Mouse (Mus musculus): ENCODE data around the gene Aplp2. TPM values are rescaled to one million over a fixed set of nuclear protein-coding genes. Genes with fewer than 3 reads are reported as not detected.
"Not testable (repeated sequence)": the region's sequence is repeated elsewhere in the genome, so short reads cannot be mapped to it uniquely, and the experiment has no call there.

Gene Aplp2
- polyA plus RNA-seq, 1 experiment, result 1,017 TPM

DNA sequence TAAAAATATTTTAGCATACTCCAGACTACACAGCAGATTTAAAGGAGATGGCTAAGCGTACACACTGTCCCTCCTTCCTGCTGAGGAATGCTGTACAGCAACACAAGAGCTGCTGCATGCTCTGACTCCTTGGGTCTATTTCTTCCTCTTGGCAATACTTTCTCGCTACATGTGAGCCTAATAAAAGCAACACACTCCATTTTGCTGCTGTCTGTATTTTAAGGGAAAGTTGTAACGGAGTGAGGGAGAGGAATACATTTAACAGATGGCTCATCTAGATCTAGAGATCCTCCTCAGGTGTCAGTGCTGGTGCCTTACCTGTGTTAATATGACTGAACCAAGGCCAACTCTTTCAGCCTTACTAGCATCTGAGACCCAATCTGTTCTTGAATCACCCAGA is 35.6 kb downstream of the Aplp2 start:
- WGBS, result 16% methylated on average over 3 of the region's 3 CpGs
- Histone ChIP-seq H3K27me3 (ENCODE audit: control insufficient read depth, insufficient read depth, low read length) (no peaks in the 10 kb centered on the region), H3K4me3 (replicated peaks; ENCODE audit: insufficient read depth, low read depth, low read length) (no peak overlapping the region), H3K4me1 (ENCODE audit: control insufficient read depth, insufficient read depth, low read length) (peaks cover 29% of the 10 kb centered on the region), H3K27ac (ENCODE audit: insufficient read depth, low read length) (peak overlapping the region; percentile 76; the same call in 1 of the 2 replicates)
- no peak for DNase-seq
- TF ChIP-seq POLR2A (IDR thresholded peaks at IDR 0.05; ENCODE audit: borderline replicate concordance, insufficient read depth, low read length) (no peak), CTCF (IDR thresholded peaks at IDR 0.05; ENCODE audit: borderline replicate concordance, insufficient read depth, low read depth, low read length) (no peak)

- H3K4me1 ChIP-seq (ENCODE audit: control insufficient read depth, insufficient read depth, low read length), result peaks cover 29% of the 10 kb centered on the region
- H3K27ac ChIP-seq (ENCODE audit: insufficient read depth, low read length), result no peak overlapping the region
- H3K4me3 ChIP-seq (replicated peaks; ENCODE audit: insufficient read depth, low read depth, low read length), result no peak overlapping the region
- H3K27me3 ChIP-seq (ENCODE audit: control insufficient read depth, insufficient read depth, low read length), result no peaks in the 10 kb centered on the region
- 75% methylated on average over 6 of the region's 6 CpGs for WGBS
- TF ChIP-seq CTCF (IDR thresholded peaks at IDR 0.05; ENCODE audit: borderline replicate concordance, insufficient read depth, low read depth, low read length) (no peak), POLR2A (IDR thresholded peaks at IDR 0.05; ENCODE audit: borderline replicate concordance, insufficient read depth, low read length) (no peak)
- DNase-seq, result no peak
Measured at GRCm38 (mm10) chr9:31175346-31175745, 36.3 kb downstream of the Aplp2 start.

- TF ChIP-seq CTCF (IDR thresholded peaks at IDR 0.05; ENCODE audit: borderline replicate concordance, insufficient read depth, low read depth, low read length) (no peak), POLR2A (IDR thresholded peaks at IDR 0.05; ENCODE audit: borderline replicate concordance, insufficient read depth, low read length) (no peak)
- WGBS, result 90% methylated on average over 22 of the region's 22 CpGs
- no peak overlapping the region for H3K27ac ChIP-seq (ENCODE audit: insufficient read depth, low read length)
- H3K27me3 ChIP-seq (ENCODE audit: control insufficient read depth, insufficient read depth, low read length), result no peaks in the 10 kb centered on the region
- H3K4me3 ChIP-seq (replicated peaks; ENCODE audit: insufficient read depth, low read depth, low read length), result no peak overlapping the region
- no peak for DNase-seq
- peaks cover 16% of the 10 kb centered on the region for H3K4me1 ChIP-seq (ENCODE audit: control insufficient read depth, insufficient read depth, low read length)
Measured at GRCm38 (mm10) chr9:31168356-31169093, 43.1 kb downstream of the Aplp2 start.

DNA sequence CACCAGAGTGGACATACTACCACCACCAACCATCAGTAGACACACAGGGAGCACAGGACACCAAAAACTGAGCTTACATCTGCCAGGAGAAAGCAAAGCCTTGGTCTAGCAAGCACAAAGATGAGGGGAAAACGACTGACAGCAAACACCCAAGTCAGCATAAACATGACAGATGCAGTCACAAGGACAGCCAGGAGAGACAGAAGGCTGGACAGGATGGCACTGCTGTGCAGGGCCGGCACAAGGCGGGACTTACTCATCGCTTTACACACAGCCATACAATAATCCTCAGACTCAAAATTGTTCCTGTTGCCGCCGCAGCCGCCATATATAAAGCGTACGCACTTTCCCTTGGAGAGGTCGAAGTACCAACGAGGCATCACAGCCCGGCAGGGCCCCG is 44.3 kb downstream of the Aplp2 start:
- Histone ChIP-seq H3K4me1 (ENCODE audit: control insufficient read depth, insufficient read depth, low read length) (peaks cover 16% of the 10 kb centered on the region), H3K4me3 (replicated peaks; ENCODE audit: insufficient read depth, low read depth, low read length) (no peak overlapping the region), H3K27me3 (ENCODE audit: control insufficient read depth, insufficient read depth, low read length) (no peaks in the 10 kb centered on the region), H3K27ac (ENCODE audit: insufficient read depth, low read length) (peak overlapping the region; percentile 26)
- peak; percentile 50 to 56 for DNase-seq
- WGBS, result 51% methylated on average over 13 of the region's 13 CpGs
- TF ChIP-seq POLR2A (IDR thresholded peaks at IDR 0.05; ENCODE audit: borderline replicate concordance, insufficient read depth, low read length), result no peak
- TF ChIP-seq CTCF (IDR thresholded peaks at IDR 0.05; ENCODE audit: borderline replicate concordance, insufficient read depth, low read depth, low read length), result no peak

DNA sequence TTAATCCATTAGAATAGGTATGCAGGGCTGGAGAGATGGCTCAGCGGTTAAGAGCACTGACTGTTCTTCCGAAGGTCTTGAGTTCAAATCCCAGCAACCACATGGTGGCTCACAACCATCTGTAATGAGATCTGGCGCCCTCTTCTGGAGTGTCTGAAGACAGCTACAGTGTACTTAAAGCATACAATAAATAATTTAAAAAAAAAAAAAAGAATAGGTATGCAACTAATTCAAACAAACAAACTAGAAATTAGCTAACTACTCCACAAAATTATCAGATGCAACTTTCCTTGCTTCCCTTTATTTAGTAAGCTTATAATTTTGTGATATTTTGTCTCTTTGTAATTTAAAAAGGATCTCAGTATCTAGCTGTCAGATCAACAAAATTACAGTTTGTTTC is 46.1 kb downstream of the Aplp2 start:
- 87% methylated on average over 3 of the region's 3 CpGs for WGBS
- DNase-seq; H3K27me3 ChIP-seq (ENCODE audit: control insufficient read depth, insufficient read depth, low read length); H3K27ac ChIP-seq (ENCODE audit: insufficient read depth, low read length); H3K4me3 ChIP-seq (replicated peaks; ENCODE audit: insufficient read depth, low read depth, low read length): not testable (repeated sequence)
- H3K4me1 ChIP-seq (ENCODE audit: control insufficient read depth, insufficient read depth, low read length), result peaks cover 12% of the 10 kb centered on the region

DNA sequence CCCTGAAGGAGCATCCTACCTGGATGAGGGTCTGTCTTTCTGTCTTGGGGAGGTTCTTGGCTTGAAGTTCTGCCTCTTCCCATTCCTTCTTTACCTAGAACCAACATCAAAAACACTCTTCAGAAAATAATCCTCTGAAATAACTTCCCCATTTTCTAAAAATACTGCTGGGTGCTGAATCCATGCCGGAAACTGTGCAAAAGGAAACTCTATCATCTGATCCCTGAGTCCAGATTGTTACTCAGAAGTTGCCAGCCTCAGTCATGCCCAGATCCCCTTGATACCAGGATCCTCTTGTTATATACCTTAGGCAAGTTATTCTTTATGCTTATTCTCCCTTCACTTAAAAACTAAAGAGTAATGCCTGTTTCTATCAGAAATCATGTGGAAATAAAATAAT is 48.3 kb downstream of the Aplp2 start:
- Histone ChIP-seq H3K27ac (ENCODE audit: insufficient read depth, low read length) (no peak overlapping the region), H3K27me3 (ENCODE audit: control insufficient read depth, insufficient read depth, low read length) (no peaks in the 10 kb centered on the region), H3K4me3 (replicated peaks; ENCODE audit: insufficient read depth, low read depth, low read length) (no peak overlapping the region), H3K4me1 (ENCODE audit: control insufficient read depth, insufficient read depth, low read length) (peaks cover 12% of the 10 kb centered on the region)
- TF ChIP-seq CTCF (IDR thresholded peaks at IDR 0.05; ENCODE audit: borderline replicate concordance, insufficient read depth, low read depth, low read length), result no peak
- no peak for TF ChIP-seq POLR2A (IDR thresholded peaks at IDR 0.05; ENCODE audit: borderline replicate concordance, insufficient read depth, low read length)
- no peak for DNase-seq
- 80% methylated on average over 1 of the region's 1 CpGs for WGBS

DNA sequence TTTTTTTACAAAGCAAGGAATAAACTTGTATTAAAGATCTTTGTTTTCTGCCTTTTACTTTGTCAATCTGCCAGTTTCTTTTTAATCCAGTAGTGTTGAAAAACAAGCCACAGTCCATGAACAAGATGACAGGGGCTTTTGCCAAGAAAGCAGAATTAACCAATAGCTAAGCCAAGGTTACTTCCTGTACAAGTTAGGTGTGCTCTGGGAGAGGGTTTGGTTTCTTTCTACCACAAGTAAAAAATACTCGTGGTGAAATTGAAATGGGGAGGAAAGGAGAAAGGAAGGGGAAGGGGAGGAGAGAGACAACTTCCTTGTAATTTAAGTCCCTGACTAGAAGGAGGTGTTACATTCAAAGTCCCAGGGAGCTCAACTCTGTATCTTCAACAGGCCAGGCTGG is 48.7 kb downstream of the Aplp2 start:
- DNase-seq, result no peak
- TF ChIP-seq POLR2A (IDR thresholded peaks at IDR 0.05; ENCODE audit: borderline replicate concordance, insufficient read depth, low read length) (no peak), CTCF (IDR thresholded peaks at IDR 0.05; ENCODE audit: borderline replicate concordance, insufficient read depth, low read depth, low read length) (no peak)
- Histone ChIP-seq H3K27me3 (ENCODE audit: control insufficient read depth, insufficient read depth, low read length) (no peaks in the 10 kb centered on the region), H3K4me3 (replicated peaks; ENCODE audit: insufficient read depth, low read depth, low read length) (no peak overlapping the region), H3K4me1 (ENCODE audit: control insufficient read depth, insufficient read depth, low read length) (peaks cover 11% of the 10 kb centered on the region), H3K27ac (ENCODE audit: insufficient read depth, low read length) (no peak overlapping the region)
- 76% methylated on average over 1 of the region's 1 CpGs for WGBS

GRCm38 (mm10) chr9:31159910-31160309 is 51.7 kb downstream of the Aplp2 start:
- WGBS, result 93% methylated on average over 4 of the region's 4 CpGs

More at GRCm38 (mm10) chr9:31159910-31160309, 51.7 kb downstream of the Aplp2 start:
- DNase-seq, result peak in 1 of 2 experiments; percentile 31
- H3K4me3 ChIP-seq (replicated peaks; ENCODE audit: insufficient read depth, low read depth, low read length), result no peak overlapping the region
- peak; percentile 35; the same call in 1 of the 2 replicates for TF ChIP-seq CTCF (IDR thresholded peaks at IDR 0.05; ENCODE audit: borderline replicate concordance, insufficient read depth, low read depth, low read length)
- TF ChIP-seq POLR2A (IDR thresholded peaks at IDR 0.05; ENCODE audit: borderline replicate concordance, insufficient read depth, low read length), result no peak
- H3K4me1 ChIP-seq (ENCODE audit: control insufficient read depth, insufficient read depth, low read length), result no peaks in the 10 kb centered on the region
- H3K27ac ChIP-seq (ENCODE audit: insufficient read depth, low read length), result no peak overlapping the region
- H3K27me3 ChIP-seq (ENCODE audit: control insufficient read depth, insufficient read depth, low read length), result no peaks in the 10 kb centered on the region
